Mouse (Mus musculus): ENCODE results near the gene Gm3594. TPM values are rescaled to one million over a fixed set of nuclear protein-coding genes. Genes with fewer than 3 reads are reported as not detected.
"Not testable (repeated sequence)": the region's sequence is repeated elsewhere in the genome, so short reads cannot be mapped to it uniquely, and the experiment has no call there.

Gm3594 gene
- not detected in 2 replicates for polyA plus RNA-seq (2015; fragmentation: Nextera tagmentation; extraction: Ambion mirVana)

GRCm38 (mm10) chr14:6444511-6444910, at the start of gene Gm3594:
Gene Gm3594, minus strand, starts transcription at chr14:6444611.
- not testable (repeated sequence) for ATAC-seq (replicated peaks; ENCODE audit: low FRiP score); H3K4me1 ChIP-seq; H3K9me3 ChIP-seq (replicated peaks); H3K36me3 ChIP-seq; H3K27me3 ChIP-seq; H3K4me3 ChIP-seq (replicated peaks); H3K4me2 ChIP-seq; H3K9ac ChIP-seq; H3K27ac ChIP-seq
- WGBS: no CpG with 5 or more reads among the region's 4 CpGs

GRCm38 (mm10) chr14:6486331-6486730, 41.9 kb upstream of the Gm3594 start:
- H3K4me3 ChIP-seq (replicated peaks); H3K9ac ChIP-seq; H3K36me3 ChIP-seq; ATAC-seq (replicated peaks; ENCODE audit: low FRiP score); H3K27ac ChIP-seq; H3K9me3 ChIP-seq (replicated peaks); H3K4me2 ChIP-seq; H3K4me1 ChIP-seq; H3K27me3 ChIP-seq: not testable (repeated sequence)
- WGBS: 50% methylated on average over 1 of the region's 1 CpGs

DNA sequence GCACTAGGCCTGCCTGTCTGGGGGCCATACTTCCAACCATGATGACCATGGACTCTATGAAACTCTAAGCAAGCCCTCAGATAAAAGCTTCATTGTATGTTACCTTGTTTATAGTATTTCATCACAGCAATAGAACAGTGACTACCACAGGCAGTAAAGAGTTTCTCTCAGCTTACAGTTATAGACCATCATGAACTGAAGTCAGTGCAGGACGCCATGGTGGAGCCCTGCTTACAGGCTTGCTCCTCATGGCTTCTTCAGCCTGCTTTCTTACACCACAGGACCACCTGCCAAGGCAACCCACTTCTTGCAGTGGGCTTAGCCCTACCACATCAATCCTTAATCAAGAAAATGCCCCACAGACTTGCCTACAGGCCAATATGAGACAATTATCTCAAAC, 41.1 kb upstream of the Gm3594 start:
- not testable (repeated sequence) for H3K27me3 ChIP-seq; H3K4me2 ChIP-seq; H3K4me3 ChIP-seq (replicated peaks); H3K27ac ChIP-seq; ATAC-seq (replicated peaks; ENCODE audit: low FRiP score); H3K9ac ChIP-seq; H3K9me3 ChIP-seq (replicated peaks); H3K36me3 ChIP-seq; H3K4me1 ChIP-seq
- 75% methylated on average over 1 of the region's 1 CpGs for WGBS

DNA sequence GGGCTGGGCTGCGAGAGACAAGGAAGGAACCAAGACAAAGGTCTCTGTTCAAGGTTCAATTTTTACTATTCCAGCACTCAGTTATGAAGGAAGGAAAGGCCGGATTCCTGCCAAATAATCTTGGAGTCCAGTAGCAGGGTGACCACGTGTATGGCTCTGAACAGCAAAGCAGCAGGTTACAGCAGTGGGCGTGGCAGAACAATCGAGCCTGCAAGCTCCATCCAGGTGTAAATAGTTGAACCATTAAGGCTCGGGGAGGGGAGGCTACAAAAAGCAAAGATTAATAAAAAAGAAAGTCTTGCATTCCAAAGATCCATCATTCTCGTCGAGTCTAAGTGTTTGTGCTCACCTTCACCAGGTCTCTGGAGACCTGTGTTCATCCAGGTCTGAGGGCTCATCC, 37.7 kb upstream of the Gm3594 start:
- H3K9ac ChIP-seq; ATAC-seq (replicated peaks; ENCODE audit: low FRiP score); H3K9me3 ChIP-seq (replicated peaks); H3K4me2 ChIP-seq; H3K4me3 ChIP-seq (replicated peaks); H3K27me3 ChIP-seq; H3K36me3 ChIP-seq; H3K4me1 ChIP-seq; H3K27ac ChIP-seq: not testable (repeated sequence)
- 78% methylated on average over 7 of the region's 8 CpGs for WGBS

DNA sequence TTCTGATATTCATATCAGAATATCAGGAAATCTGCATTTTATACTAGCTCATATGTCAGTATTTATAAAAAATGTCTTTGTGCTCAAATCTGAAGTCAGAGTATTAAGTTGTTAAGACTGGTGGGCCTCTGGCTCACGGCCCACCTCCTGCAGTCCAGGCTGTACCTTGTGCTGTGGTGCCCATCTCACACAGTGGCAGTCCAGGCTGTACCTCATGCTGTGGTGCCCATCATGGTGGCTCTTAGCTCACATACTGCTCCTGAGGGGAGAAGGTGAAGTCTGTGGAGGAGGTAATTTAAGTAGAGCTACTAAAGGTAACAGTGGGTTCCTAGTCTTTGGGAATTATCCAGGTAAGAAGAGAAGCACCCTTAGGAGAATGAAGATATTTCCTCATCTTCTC, 27.4 kb upstream of the Gm3594 start:
- H3K9me3 ChIP-seq (replicated peaks); H3K9ac ChIP-seq; ATAC-seq (replicated peaks; ENCODE audit: low FRiP score); H3K4me1 ChIP-seq; H3K36me3 ChIP-seq; H3K4me2 ChIP-seq; H3K4me3 ChIP-seq (replicated peaks); H3K27ac ChIP-seq; H3K27me3 ChIP-seq: not testable (repeated sequence)
- 81% methylated on average over 1 of the region's 1 CpGs for WGBS

DNA sequence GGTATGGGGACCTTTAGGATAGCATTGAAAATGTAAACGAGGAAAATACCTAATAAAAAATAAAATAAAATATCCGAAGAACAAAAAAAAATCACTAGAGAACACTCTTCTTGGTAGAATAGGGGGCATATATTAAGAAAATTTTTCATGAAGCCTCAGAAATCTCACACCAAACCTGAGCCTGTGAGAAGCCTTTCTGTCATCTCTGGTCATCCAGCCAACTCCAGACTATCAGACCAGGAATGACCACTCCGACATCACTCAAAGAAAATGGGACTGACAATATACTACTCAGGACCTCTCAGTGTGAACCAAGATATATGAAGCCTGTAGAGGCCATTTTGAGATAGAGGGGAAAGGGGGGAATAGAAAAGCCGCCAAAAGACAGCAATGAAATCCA, 3.6 kb downstream of the Gm3594 start:
- WGBS: 92% methylated on average over 2 of the region's 4 CpGs
- not testable (repeated sequence) for ATAC-seq (replicated peaks; ENCODE audit: low FRiP score); H3K27me3 ChIP-seq

GRCm38 (mm10) chr14:6440206-6440605, 4.2 kb downstream of the Gm3594 start:
- WGBS: 67% methylated on average over 1 of the region's 5 CpGs
- not testable (repeated sequence) for H3K9me3 ChIP-seq (replicated peaks); H3K4me2 ChIP-seq; H3K4me3 ChIP-seq (replicated peaks); H3K36me3 ChIP-seq; H3K27me3 ChIP-seq; H3K27ac ChIP-seq; ATAC-seq (replicated peaks; ENCODE audit: low FRiP score); H3K9ac ChIP-seq; H3K4me1 ChIP-seq

More for the DNA sequence above, 3.6 kb downstream of the Gm3594 start:
- not testable (repeated sequence) for H3K9me3 ChIP-seq (replicated peaks); H3K4me3 ChIP-seq (replicated peaks); H3K36me3 ChIP-seq; H3K9ac ChIP-seq; H3K4me1 ChIP-seq; H3K4me2 ChIP-seq; H3K27ac ChIP-seq

GRCm38 (mm10) chr14:6426766-6427165, 17.6 kb downstream of the Gm3594 start:
- WGBS: 10% methylated on average over 16 of the region's 42 CpGs
- not testable (repeated sequence) for H3K9me3 ChIP-seq (replicated peaks); H3K4me1 ChIP-seq; ATAC-seq (replicated peaks; ENCODE audit: low FRiP score); H3K27ac ChIP-seq; H3K9ac ChIP-seq; H3K36me3 ChIP-seq; H3K27me3 ChIP-seq
- H3K4me2 ChIP-seq: peak overlapping the region; percentile 53
- H3K4me3 ChIP-seq (replicated peaks): peak overlapping the region; percentile 17; the same call in 1 of the 2 replicates

- H3K9me3 ChIP-seq (replicated peaks); H3K27me3 ChIP-seq; ATAC-seq (replicated peaks; ENCODE audit: low FRiP score); H3K36me3 ChIP-seq; H3K4me1 ChIP-seq; H3K27ac ChIP-seq; H3K9ac ChIP-seq: not testable (repeated sequence)
- peak overlapping the region; percentile 23; the same call in 1 of the 2 replicates for H3K4me3 ChIP-seq (replicated peaks)
- WGBS: 19% methylated on average over 22 of the region's 22 CpGs
- H3K4me2 ChIP-seq: peak overlapping the region; percentile 53
Measured at GRCm38 (mm10) chr14:6426353-6426752, 18.1 kb downstream of the Gm3594 start.

DNA sequence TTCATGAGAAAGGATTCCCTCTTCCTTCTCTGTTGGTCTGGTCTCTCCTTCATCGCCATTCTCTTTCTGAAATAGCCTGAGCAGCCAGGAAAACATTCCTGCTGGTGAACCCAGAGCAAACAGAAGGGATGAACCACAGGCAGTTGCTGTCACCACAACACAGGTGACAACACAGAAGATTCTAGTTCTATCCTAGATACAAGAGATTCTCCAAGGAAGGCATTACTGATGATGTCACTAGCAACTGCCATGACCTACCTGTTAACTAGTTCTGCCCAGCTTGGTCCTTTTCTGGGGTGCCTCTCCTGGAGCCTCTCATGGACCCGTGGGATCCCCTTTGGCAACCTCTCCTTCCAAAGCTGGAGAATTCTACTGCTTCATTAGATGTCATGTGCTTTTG, 32.0 kb downstream of the Gm3594 start, which contains the start of gene Gm3591:
Gene Gm3591 (minus strand): TSS at position 101 of the 400 bp plus-strand sequence.
- H3K4me1 ChIP-seq; ATAC-seq (replicated peaks; ENCODE audit: low FRiP score); H3K4me3 ChIP-seq (replicated peaks); H3K9me3 ChIP-seq (replicated peaks); H3K4me2 ChIP-seq; H3K27me3 ChIP-seq; H3K9ac ChIP-seq; H3K36me3 ChIP-seq; H3K27ac ChIP-seq: not testable (repeated sequence)
- WGBS: no CpG with 5 or more reads among the region's 2 CpGs

DNA sequence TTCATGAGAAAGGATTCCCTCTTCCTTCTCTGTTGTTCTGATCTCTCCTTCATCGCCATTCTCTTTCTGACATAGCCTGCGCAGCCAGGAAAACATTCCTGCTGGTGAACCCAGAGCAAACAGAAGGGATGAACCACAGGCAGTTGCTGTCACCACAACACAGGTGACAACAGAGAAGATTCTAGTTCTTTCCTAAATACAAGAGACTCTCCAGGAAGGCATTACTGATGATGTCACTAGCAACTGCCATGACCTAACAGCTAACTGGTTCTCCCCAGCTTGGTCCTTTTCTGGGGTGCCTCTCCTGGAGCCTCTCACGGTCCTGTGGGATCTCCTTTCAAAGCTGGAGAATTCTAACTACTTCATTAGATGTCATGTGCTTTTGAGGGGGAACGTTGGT, 54.2 kb downstream of the Gm3594 start, which contains the start of gene Gm16440:
Gene Gm16440 (minus strand): TSS at position 101 of the 400 bp plus-strand sequence.
- H3K4me3 ChIP-seq (replicated peaks); H3K27ac ChIP-seq; H3K4me2 ChIP-seq; H3K4me1 ChIP-seq; H3K9me3 ChIP-seq (replicated peaks); ATAC-seq (replicated peaks; ENCODE audit: low FRiP score); H3K36me3 ChIP-seq; H3K27me3 ChIP-seq; H3K9ac ChIP-seq: not testable (repeated sequence)
- 77% methylated on average over 2 of the region's 4 CpGs for WGBS

All from kidney, embryonic 15.5 days (tissue).